Mouse (Mus musculus): ENCODE data around the gene Znhit1.

GRCm38 (mm10) chr5:136965686-136966085 lies 22.1 kb downstream of the Znhit1 start:
- TF ChIP-seq GATA1 (IDR thresholded peaks at IDR 0.05; ENCODE audit: borderline replicate concordance, low read length) (no peak), FLI1 (IDR thresholded peaks at IDR 0.05; ENCODE audit: low read length) (no peak)

All from megakaryocyte, embryonic 14.5 days (primary cell).